Mouse (Mus musculus): ENCODE results near the gene Saa1.

DNA sequence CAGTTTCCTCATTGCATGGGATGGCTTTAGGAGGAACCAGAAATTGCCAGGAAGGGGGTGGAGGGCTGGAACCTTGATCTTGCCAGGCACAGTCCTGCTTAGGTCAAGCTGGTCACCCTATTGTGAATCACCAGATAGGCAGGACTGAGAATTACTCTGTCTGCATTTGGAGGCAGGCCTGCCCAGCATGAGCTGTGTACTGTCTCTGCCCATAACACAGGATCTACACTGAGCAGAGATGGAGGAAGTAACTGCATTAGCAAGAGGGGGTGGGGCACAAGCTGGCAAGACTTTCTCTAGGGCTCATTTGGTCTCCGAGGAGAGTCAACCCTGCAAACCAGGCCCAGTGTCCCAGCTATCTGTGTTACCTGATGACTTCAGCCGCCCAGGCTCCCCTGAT lies 7.8 kb downstream of the Saa1 start:
- TF ChIP-seq GATA1 (IDR thresholded peaks at IDR 0.05; ENCODE audit: borderline replicate concordance, low read length), result no peak
- no peak for TF ChIP-seq FLI1 (IDR thresholded peaks at IDR 0.05; ENCODE audit: low read length)
